Mouse (Mus musculus): ENCODE results near the gene Thsd7b. TPM values are rescaled to one million over a fixed set of nuclear protein-coding genes. Genes with fewer than 3 reads are reported as not detected.

The Thsd7b gene
- polyA plus RNA-seq (2012; rRNA removed): 0.07 and 0.22 TPM in 2 replicates

GRCm38 (mm10) chr1:129272982-129273937 lies at the start of gene Thsd7b:
TSS of gene Thsd7b (plus strand) at chr1:129273302.

